Mouse (Mus musculus) kidney, adult 2 months (tissue): ENCODE data around the gene Nprl2. TPM values are rescaled to one million over a fixed set of nuclear protein-coding genes. Genes with fewer than 3 reads are reported as not detected.
A peak's percentile ranks its signal among the peaks of the same experiment; 100 is the strongest.

Source experiments
- DNase-seq: peaks from one replicate; pipeline ENCODE4 v3.0.0; 2021
- H3K27ac ChIP-seq: fragments of 200-500 bp; 2 replicates; pipeline ENCODE4 v1.5.1; 2012; ENCODE audit warnings: low read depth, low read length, control low read depth, inconsistent platforms; ENCODE audit not compliant: insufficient read depth
- H3K27me3 ChIP-seq: fragments of 200-500 bp; replicated peaks from 2 replicates; pipeline ENCODE4 v1.6.1; 2012; ENCODE audit warnings: mild to moderate bottlenecking, moderate library complexity, low read length, inconsistent platforms; ENCODE audit not compliant: control insufficient read depth, insufficient read depth
- H3K36me3 ChIP-seq: fragments of 200-500 bp; 2 replicates; pipeline ENCODE4 v1.6.1; 2012; ENCODE audit warnings: mild to moderate bottlenecking, moderate library complexity, low read length, inconsistent platforms; ENCODE audit not compliant: control insufficient read depth, insufficient read depth
- H3K4me1 ChIP-seq: fragments of 200-500 bp; 2 replicates; pipeline ENCODE4 v1.6.1; 2011; ENCODE audit warnings: low read length; ENCODE audit not compliant: control insufficient read depth, insufficient read depth
- H3K4me3 ChIP-seq: fragments of 200-500 bp; 2 replicates; pipeline ENCODE4 v1.5.1; 2011; ENCODE audit warnings: mild to moderate bottlenecking, low read depth, low read length, control low read depth; ENCODE audit not compliant: insufficient read depth
- CTCF ChIP-seq: fragments of 200-500 bp; conservative IDR thresholded peaks from 2 replicates; pipeline ENCODE4 v1.5.1; 2011; ENCODE audit warnings: low read depth, mild to moderate bottlenecking, control low read depth, low read length, moderate library complexity, mixed read lengths; ENCODE audit not compliant: insufficient read depth, insufficient read length
- POLR2A ChIP-seq: fragments of 200-500 bp; IDR thresholded peaks from one replicate; pipeline ENCODE4 v1.6.1; 2011; ENCODE audit warnings: low read depth, low read length, control low read depth
- WGBS: fragments of 180-500 bp; shearing (Covaris S2); methylation state at CpG from one replicate; pipeline ENCODE4 v1.1.7; 2018; 5-methylcytosine and 5-hydroxymethylcytosine counted together
- polyA plus RNA-seq: library from polyadenylated mRNA; depleted of rRNA; stranded (reverse); fragments of >200 nt; gene quantifications from 2 replicates; pipeline ENCODE4 v1.2.3, GENCODE M21; 2012

The Nprl2 gene
- polyA plus RNA-seq, 1 experiment = 61.5 TPM

DNA sequence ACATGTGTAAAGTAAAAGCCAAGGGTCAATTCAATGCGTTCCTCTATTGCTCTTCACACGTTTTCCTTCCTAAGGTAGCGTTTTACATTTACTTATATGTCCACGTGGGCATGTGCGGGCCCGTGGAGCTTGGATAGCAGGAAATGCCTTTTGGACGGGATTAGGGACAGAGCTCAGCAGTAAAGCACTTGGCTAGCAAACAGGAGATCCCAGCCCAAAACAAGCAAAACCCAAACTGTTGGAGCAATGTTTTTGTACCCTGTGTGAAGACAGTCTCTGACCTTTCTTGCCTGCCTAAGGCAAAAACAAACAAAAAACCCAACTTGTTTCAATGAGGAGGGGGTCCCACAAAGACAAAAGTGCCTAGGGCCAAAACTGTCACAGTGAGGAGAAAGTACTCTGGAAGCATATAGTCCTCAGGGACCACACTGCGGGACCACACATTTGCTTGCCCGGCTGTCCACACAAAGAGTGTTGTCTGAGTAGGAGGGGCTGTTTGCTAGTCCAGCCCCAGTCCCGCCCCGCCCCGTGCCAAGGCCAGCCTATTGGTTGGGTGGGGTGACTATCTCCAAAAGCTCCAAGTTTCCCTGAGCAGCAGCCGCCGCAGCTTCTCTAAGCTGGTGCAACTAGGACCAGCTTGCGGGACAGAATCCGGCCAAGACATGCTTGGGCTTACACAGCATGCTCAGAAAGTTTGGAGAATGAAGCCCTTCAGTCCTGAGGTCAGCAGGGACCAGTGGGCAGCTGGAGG, 34.5 kb downstream of the Nprl2 start, which contains the start of gene Hyal1:
TSS of gene Hyal1 (plus strand) at position 571 of the 751 bp plus-strand sequence.
- WGBS = 14% methylated on average over 16 of the region's 16 CpGs
- Histone ChIP-seq H3K4me1 (peaks cover 30% of the 10 kb centered on the region), H3K27ac (peak within 1 kb of the TSS; percentile 74), H3K27me3 (no peaks in the 10 kb centered on the region), H3K36me3 (no peaks in the 10 kb centered on the region; the same call in 1 of the 2 replicates), H3K4me3 (peak within 1 kb of the TSS; percentile 62)
- DNase-seq = peak; percentile 92
- no peak for TF ChIP-seq POLR2A
- no peak for TF ChIP-seq CTCF

DNA sequence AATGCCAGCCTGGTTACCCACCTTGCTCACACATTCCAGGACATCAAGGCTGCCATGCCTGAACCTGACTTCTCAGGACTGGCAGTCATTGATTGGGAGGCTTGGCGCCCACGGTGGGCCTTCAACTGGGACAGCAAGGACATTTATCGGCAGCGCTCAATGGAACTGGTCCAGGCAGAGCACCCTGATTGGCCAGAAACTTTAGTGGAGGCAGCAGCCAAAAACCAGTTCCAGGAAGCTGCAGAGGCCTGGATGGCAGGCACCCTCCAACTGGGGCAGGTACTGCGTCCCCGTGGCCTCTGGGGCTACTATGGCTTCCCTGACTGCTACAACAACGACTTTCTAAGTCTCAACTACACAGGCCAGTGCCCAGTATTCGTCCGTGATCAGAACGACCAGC, 35.8 kb downstream of the Nprl2 start:
- Histone ChIP-seq H3K27me3 (no peaks in the 10 kb centered on the region), H3K27ac (no peak overlapping the region), H3K4me1 (peaks cover 35% of the 10 kb centered on the region), H3K36me3 (no peaks in the 10 kb centered on the region; the same call in 1 of the 2 replicates), H3K4me3 (no peak overlapping the region)
- 85% methylated on average over 10 of the region's 10 CpGs for WGBS
- no peak for TF ChIP-seq CTCF
- no peak for TF ChIP-seq POLR2A
- DNase-seq = no peak

DNA sequence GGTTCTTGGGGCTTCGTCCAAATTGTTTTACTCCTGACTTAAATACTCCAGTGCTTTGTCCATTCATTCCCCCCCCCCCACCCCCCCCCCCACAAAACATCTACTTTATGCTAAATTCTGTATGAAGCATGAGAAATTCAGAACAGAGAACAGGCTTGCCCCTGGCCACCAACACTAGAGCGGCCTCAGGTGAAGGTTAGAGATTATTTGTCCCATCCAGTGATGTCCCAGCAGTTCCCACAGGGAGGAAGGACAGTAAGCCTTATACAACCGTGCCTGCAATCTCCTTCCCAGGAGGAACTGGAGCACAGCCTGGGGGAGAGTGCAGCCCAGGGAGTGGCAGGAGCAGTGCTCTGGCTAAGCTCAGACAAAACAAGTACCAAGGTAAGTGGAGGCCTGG, 36.6 kb downstream of the Nprl2 start, which contains the start of gene Naa80:
TSS of gene Naa80 (plus strand) at position 301 of the 400 bp plus-strand sequence.
- no peak within 1 kb of the TSS for H3K4me3 ChIP-seq
- no peak for DNase-seq
- H3K4me1 ChIP-seq = peaks cover 35% of the 10 kb centered on the region
- TF ChIP-seq POLR2A = no peak
- TF ChIP-seq CTCF = no peak
- WGBS = 82% methylated on average over 3 of the region's 3 CpGs
- H3K27me3 ChIP-seq = no peaks in the 10 kb centered on the region
- no peak within 1 kb of the TSS for H3K27ac ChIP-seq
- no peaks in the 10 kb centered on the region for H3K36me3 ChIP-seq

DNA sequence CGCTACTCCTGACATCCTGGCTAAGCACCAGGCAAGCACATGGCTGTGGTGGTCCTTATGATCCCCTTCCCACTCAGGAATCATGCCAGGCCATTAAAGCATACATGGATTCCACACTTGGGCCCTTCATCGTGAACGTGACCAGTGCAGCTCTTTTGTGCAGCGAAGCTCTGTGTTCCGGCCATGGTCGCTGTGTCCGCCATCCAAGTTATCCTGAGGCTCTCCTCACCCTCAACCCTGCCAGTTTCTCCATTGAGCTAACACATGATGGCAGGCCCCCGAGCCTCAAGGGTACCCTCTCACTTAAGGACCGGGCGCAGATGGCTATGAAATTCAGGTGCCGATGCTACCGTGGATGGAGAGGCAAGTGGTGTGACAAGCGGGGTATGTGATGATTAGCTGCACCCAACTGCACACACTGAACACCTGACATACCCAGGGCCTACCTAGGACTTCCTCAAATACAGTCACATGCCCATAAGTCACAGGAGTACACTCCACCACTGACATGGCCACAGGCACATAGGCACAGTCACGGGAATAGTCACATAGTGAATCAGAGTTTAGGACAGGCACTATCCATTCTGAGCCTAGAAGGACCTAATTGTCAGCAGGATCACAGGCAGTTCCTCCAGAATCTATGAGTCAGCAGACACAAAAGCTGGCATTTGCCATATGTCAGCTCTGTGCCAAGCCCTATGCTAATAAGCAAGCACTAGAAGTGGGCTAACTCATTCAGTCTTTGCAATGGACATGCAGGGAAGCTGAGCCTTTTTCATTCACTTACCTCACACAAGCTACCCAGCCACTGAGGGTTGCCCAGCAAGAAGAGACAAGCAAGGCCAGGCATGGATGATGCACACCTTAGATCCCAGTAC, 37.2 kb downstream of the Nprl2 start:
- no peaks in the 10 kb centered on the region for H3K27me3 ChIP-seq
- WGBS = 95% methylated on average over 14 of the region's 14 CpGs
- H3K4me1 ChIP-seq = peaks cover 35% of the 10 kb centered on the region
- H3K4me3 ChIP-seq = no peak overlapping the region
- no peak for DNase-seq
- TF ChIP-seq POLR2A (no peak), CTCF (no peak)
- no peak overlapping the region for H3K27ac ChIP-seq
- no peaks in the 10 kb centered on the region for H3K36me3 ChIP-seq

DNA sequence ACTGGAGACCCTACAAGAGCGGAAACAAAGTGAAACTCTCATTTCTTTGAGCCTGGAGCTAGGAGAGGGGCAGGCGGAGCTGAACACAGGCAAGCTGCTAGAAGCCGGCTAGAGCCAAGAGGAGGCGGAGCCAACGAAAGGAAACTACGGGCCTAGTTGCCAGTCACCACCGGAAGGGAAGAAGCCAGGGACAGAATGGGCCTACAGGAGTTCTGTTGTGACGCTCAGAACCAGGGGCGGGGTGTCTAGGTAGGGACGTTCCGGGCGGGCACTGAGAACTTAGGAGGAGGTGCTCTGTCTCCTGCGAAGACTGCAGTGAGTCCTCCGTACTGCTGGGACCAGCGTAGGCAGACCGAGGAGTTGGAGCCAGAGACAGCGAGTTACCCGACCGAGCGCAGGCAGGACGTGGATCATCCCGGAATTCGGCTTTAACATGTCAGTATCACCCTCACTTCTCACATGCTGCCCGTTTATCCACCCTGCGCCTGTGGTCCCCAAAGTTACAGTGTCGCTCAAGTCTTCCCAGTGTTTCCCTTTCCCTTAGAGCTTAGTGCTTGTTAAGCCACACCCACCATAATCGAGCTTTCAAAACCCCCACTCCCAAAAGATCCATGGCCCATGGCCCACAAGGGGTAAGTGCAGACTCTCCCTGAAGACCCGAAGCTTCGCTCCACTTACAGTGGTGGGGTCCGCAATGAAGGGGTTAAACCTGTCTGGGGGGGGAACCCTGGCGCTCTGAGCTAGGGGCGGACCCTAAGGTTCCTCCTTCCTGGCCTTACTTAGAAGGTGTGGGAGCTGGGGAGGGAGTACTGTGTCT, 38.7 kb downstream of the Nprl2 start, which contains the start of gene Hyal3:
TSS of gene Hyal3 (plus strand) at position 318 of the 817 bp plus-strand sequence.
- Histone ChIP-seq H3K4me3 (peak within 1 kb of the TSS; percentile 91), H3K27ac (peak within 1 kb of the TSS; percentile 98), H3K36me3 (no peaks in the 10 kb centered on the region), H3K4me1 (peaks cover 35% of the 10 kb centered on the region), H3K27me3 (no peaks in the 10 kb centered on the region)
- TF ChIP-seq CTCF (no peak), POLR2A (peak; percentile 89)
- DNase-seq = peak; percentile 98
- under 1% methylated on average over 32 of the region's 32 CpGs for WGBS

DNA sequence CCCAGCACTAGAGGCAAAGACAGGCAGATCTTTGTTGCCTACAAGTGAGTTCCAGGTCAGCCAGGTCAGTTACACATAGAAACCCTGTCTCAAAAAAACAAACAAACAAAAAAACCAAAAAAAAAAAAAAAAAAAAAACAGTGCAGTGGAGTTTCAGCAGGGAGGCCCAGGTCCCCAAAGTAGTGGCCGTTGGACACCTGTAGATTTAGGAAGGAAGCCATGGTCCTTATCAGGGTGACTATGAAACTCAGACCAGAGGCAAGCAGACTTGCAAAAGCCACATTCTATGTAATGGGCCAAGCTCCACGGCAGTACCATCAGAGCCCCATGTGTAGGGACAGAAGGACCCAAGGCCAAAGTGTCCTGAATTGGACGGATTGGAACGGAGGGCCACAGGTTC, 39.6 kb downstream of the Nprl2 start:
- no peaks in the 10 kb centered on the region for H3K36me3 ChIP-seq
- WGBS = 59% methylated on average over 4 of the region's 4 CpGs
- DNase-seq = no peak
- H3K27ac ChIP-seq = peak overlapping the region; percentile 16; the same call in 1 of the 2 replicates
- TF ChIP-seq POLR2A = no peak
- TF ChIP-seq CTCF = no peak
- H3K27me3 ChIP-seq = no peaks in the 10 kb centered on the region
- peak overlapping the region; percentile 91; the same call in 1 of the 2 replicates for H3K4me3 ChIP-seq
- H3K4me1 ChIP-seq = peaks cover 26% of the 10 kb centered on the region
